In genomic region chr15:10566486-10566885, GRCm38 (mm10) we compare ENCODE assay signal across 35 mouse cellular contexts. TPM values are rescaled to one million over a fixed set of nuclear protein-coding genes. Genes with fewer than 3 reads are reported as not detected.
"Had no signal": no experiment of that assay in that cellular context is flagged by ENCODE, and none has a peak within 500 bp of the region (broad histone marks: within the 10 kb centered on the region; RNA-seq: fewer than 3 reads in every experiment).

No protein-coding gene starts in this region.

- H3K9me3 ChIP-seq: limb, embryonic 10.5 days; limb, embryonic 12.5 days; limb, embryonic 15.5 days; liver, embryonic 12.5 days; liver, embryonic 13.5 days; liver, embryonic 15.5 days; lung, embryonic 15.5 days; megakaryocyte, embryonic 14.5 days; midbrain, embryonic 12.5 days; midbrain, embryonic 13.5 days; midbrain, embryonic 15.5 days had no signal

- H3K27ac ChIP-seq: left cerebral cortex, adult 2 months; limb, embryonic 10.5 days; limb, embryonic 12.5 days; limb, embryonic 13.5 days; limb, embryonic 15.5 days; liver, embryonic 12.5 days; liver, embryonic 13.5 days; liver, embryonic 14.5 days; liver, embryonic 15.5 days; lung, embryonic 15.5 days; macrophage; midbrain, embryonic 12.5 days; midbrain, embryonic 13.5 days; midbrain, embryonic 15.5 days had no signal

- H3K4me2 ChIP-seq: limb, embryonic 12.5 days; limb, embryonic 13.5 days; limb, embryonic 15.5 days; liver, embryonic 11.5 days; liver, embryonic 12.5 days; liver, embryonic 13.5 days; liver, embryonic 15.5 days; lung, embryonic 14.5 days; lung, embryonic 15.5 days; midbrain, embryonic 12.5 days; midbrain, embryonic 13.5 days; midbrain, embryonic 15.5 days had no signal

- H3K9ac ChIP-seq: limb, embryonic 12.5 days; limb, embryonic 13.5 days; limb, embryonic 15.5 days; liver, embryonic 12.5 days; liver, embryonic 13.5 days; liver, embryonic 14.5 days; liver, embryonic 15.5 days; liver, postnatal 0 days; lung, embryonic 14.5 days; lung, embryonic 15.5 days; midbrain, embryonic 12.5 days; midbrain, embryonic 13.5 days; midbrain, embryonic 15.5 days had no signal

- H3K36me3 ChIP-seq: midbrain, embryonic 15.5 days had no signal

- H3K4me1 ChIP-seq: limb, embryonic 10.5 days; limb, embryonic 12.5 days; limb, embryonic 13.5 days; limb, embryonic 15.5 days; liver, embryonic 12.5 days; liver, embryonic 13.5 days; liver, embryonic 15.5 days; lung, embryonic 15.5 days; megakaryocyte, embryonic 14.5 days; midbrain, embryonic 12.5 days; midbrain, embryonic 13.5 days; midbrain, embryonic 15.5 days had no signal

- H3K4me3 ChIP-seq: left cerebral cortex, adult 2 months; limb, embryonic 10.5 days; limb, embryonic 12.5 days; limb, embryonic 13.5 days; limb, embryonic 15.5 days; liver, embryonic 12.5 days; liver, embryonic 13.5 days; liver, embryonic 15.5 days; lung, embryonic 15.5 days; megakaryocyte, embryonic 14.5 days; midbrain, embryonic 12.5 days; midbrain, embryonic 13.5 days; midbrain, embryonic 15.5 days had no signal

- ATAC-seq: liver, embryonic 12.5 days; liver, postnatal 0 days; lung, postnatal 0 days; midbrain, embryonic 13.5 days; midbrain, embryonic 15.5 days; midbrain, embryonic 16.5 days had no signal

- DNase-seq: left cerebral cortex, postnatal 4 days; liver; liver, embryonic 13.5 days; liver, postnatal 0 days; lung, adult 18-20 months; lung, adult 2 months; lung, embryonic 14.5 days; lung, postnatal 10 days; lung, postnatal 14 days; lung, postnatal 36 days; lung, postnatal 4 days; midbrain, embryonic 14.5 days had no signal

- H3K27me3 ChIP-seq: limb, embryonic 12.5 days; limb, embryonic 13.5 days; limb, embryonic 15.5 days; liver, embryonic 12.5 days; liver, embryonic 13.5 days; liver, embryonic 15.5 days; lung, embryonic 15.5 days; megakaryocyte, embryonic 14.5 days; midbrain, embryonic 12.5 days; midbrain, embryonic 13.5 days; midbrain, embryonic 15.5 days had no signal

RNA-seq across cellular contexts. Expression of gene Ttc23l, which starts 8.0 kb away (rescaled TPM):
- polyA plus RNA-seq: limb, embryonic 10.5 days; limb, embryonic 11.5 days; limb, embryonic 12.5 days; limb, embryonic 13.5 days; limb, embryonic 14.5 days; limb, embryonic 15.5 days; liver, adult 2 months; liver, embryonic 11.5 days; liver, embryonic 12.5 days; liver, embryonic 13.5 days; liver, embryonic 14.5 days; liver, embryonic 15.5 days; liver, embryonic 16.5 days; liver, postnatal 0 days; lung, adult 2 months; lung, embryonic 14.5 days; lung, embryonic 15.5 days; lung, embryonic 16.5 days; lung, postnatal 0 days; macrophage; midbrain, embryonic 12.5 days; midbrain, embryonic 13.5 days; midbrain, embryonic 14.5 days; midbrain, embryonic 15.5 days; midbrain, postnatal 0 days had no signal
